Mouse (Mus musculus): Measurements from ENCODE around the gene Rbck1.
A peak's percentile ranks its signal among the peaks of the same experiment; 100 is the strongest.

- TF ChIP-seq EP300 (IDR thresholded peaks at IDR 0.05; ENCODE audit: insufficient read depth, low read depth, low read length) (peak; percentile 29; the same call in 1 of the 2 replicates), POLR2A (IDR thresholded peaks at IDR 0.05; ENCODE audit: insufficient read depth, low read depth, low read length) (no peak)
Observed at GRCm38 (mm10) chr2:152359616-152360015, 27.2 kb upstream of the Rbck1 start.
